ENCODE assay signal across 8 mouse cellular contexts in the genomic region with DNA sequence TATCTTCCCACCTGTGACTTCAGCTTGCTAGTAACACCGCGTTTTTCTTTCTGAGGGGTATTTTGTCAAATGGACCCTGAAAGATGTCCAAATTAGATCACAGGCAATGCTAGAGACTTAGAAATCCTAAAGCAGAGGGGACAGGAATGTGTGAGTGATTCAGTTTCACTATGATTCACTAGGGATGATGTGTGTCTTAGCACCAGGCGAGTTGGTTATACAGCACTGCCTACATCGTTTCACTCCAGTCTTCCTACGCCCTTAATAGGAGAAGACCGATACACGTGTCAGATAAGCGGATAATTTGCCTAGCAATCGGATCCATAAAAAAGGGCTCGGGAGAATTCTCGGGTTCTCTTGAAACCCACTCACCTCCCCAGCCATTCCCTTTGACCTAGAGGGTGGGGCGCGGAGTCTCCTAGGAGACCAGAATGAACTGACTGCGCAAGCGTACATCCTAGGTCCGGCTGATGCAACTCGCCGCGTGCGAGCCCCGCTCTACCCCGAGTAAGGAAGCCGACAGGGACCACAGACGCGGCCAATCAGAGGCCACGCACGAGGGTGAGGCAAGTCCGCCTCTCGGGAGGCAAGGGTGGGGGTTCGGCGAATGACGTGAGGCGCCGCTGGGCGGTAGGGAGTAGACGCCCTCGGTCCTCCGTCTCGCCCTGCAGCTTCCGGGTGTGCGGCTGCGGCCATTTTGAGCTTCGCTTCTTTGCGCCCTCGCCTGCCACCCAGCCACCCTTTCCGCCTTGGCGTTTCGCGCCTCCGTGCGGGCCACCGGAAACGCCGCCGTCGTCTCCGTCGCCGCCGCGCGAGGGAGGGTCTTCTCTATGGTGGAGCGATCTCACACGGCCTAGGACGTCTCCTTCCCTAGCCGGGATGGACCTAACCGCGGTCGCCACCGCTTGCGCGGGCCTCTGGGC. TPM values are rescaled to one million over a fixed set of nuclear protein-coding genes. Genes with fewer than 3 reads are reported as not detected.
DNase-seq lines count a peak whose midpoint lies in the region; ATAC-seq lines count a peak whose summit lies in the region.

A gene (plus strand): TSS at position 506 of the 923 bp plus-strand sequence.

- ATAC-seq in CD4-positive, CD25-positive, alpha-beta regulatory T cell, adult 4 months: peak; percentile 95
- peak; percentile 98 for ATAC-seq in heart, embryonic 14.5 days (ENCODE audit: insufficient number of reproducible peaks, insufficient read depth, low FRiP score, low read depth)
- ATAC-seq in liver, embryonic 13.5 days (ENCODE audit: low read depth): peak; percentile 95
- ATAC-seq in stomach, embryonic 16.5 days (ENCODE audit: insufficient read depth, low FRiP score): peak; percentile 99

- no peaks in the 10 kb centered on the region for H3K9me3 ChIP-seq in heart, embryonic 14.5 days (ENCODE audit: control insufficient read depth, low read length)
- H3K9me3 ChIP-seq in liver, embryonic 13.5 days (replicated peaks): no peaks in the 10 kb centered on the region
- H3K9me3 ChIP-seq in stomach, embryonic 16.5 days (replicated peaks; ENCODE audit: control insufficient read depth, low read length): no peaks in the 10 kb centered on the region

- H3K27me3 ChIP-seq in heart, embryonic 14.5 days (ENCODE audit: control insufficient read depth, insufficient read depth, low read length): no peaks in the 10 kb centered on the region
- no peaks in the 10 kb centered on the region for H3K27me3 ChIP-seq in liver, embryonic 13.5 days
- no peaks in the 10 kb centered on the region for H3K27me3 ChIP-seq in stomach, embryonic 16.5 days (ENCODE audit: control insufficient read depth, insufficient read depth, low read length)

- peak within 1 kb of the TSS; percentile 99 for H3K4me2 ChIP-seq in heart, embryonic 14.5 days (ENCODE audit: low read length)
- H3K4me2 ChIP-seq in liver, embryonic 13.5 days: peak within 1 kb of the TSS; percentile 92
- peak within 1 kb of the TSS; percentile 96 for H3K4me2 ChIP-seq in stomach, embryonic 16.5 days (ENCODE audit: low read depth, low read length)

- under 1% methylated on average over 72 of the region's 72 CpGs for WGBS in heart, embryonic 14.5 days
- under 1% methylated on average over 72 of the region's 72 CpGs for WGBS in liver, embryonic 13.5 days (ENCODE audit: insufficient replicate concordance)
- WGBS in stomach, embryonic 16.5 days: under 1% methylated on average over 71 of the region's 72 CpGs

- peak within 1 kb of the TSS; percentile 98 for H3K9ac ChIP-seq in heart, embryonic 14.5 days (ENCODE audit: low read length)
- peak within 1 kb of the TSS; percentile 99 for H3K9ac ChIP-seq in liver, embryonic 13.5 days
- peak within 1 kb of the TSS; percentile 93 for H3K9ac ChIP-seq in stomach, embryonic 16.5 days (ENCODE audit: low read length)

- peak within 1 kb of the TSS; percentile 87 to 92 for H3K4me3 ChIP-seq in heart, embryonic 14.5 days (ENCODE audit: control insufficient read depth in 1 of 2, insufficient read depth in 1 of 2, low read depth in 1 of 2, low read length in 2 of 2)
- peak within 1 kb of the TSS; percentile 99 for H3K4me3 ChIP-seq in liver, embryonic 13.5 days (replicated peaks)
- H3K4me3 ChIP-seq in stomach, embryonic 16.5 days (replicated peaks; ENCODE audit: low read length): peak within 1 kb of the TSS; percentile 100

- H3K4me1 ChIP-seq in heart, embryonic 14.5 days (ENCODE audit: control insufficient read depth in 2 of 2, insufficient read depth in 2 of 2, low read length in 2 of 2): peaks cover 3 to 23% of the 10 kb centered on the region in 2 experiments
- H3K4me1 ChIP-seq in liver, embryonic 13.5 days (replicated peaks): peaks cover 40% of the 10 kb centered on the region
- H3K4me1 ChIP-seq in stomach, embryonic 16.5 days (ENCODE audit: control insufficient read depth, insufficient read depth, low read length): peaks cover 15% of the 10 kb centered on the region; the same call in 1 of the 2 replicates

- peak within 1 kb of the TSS; percentile 97 to 98 for H3K27ac ChIP-seq in heart, embryonic 14.5 days (replicated peaks in 1 of 2; ENCODE audit: control insufficient read depth in 1 of 2, insufficient read depth in 1 of 2, low read depth in 2 of 2, low read length in 2 of 2)
- peak within 1 kb of the TSS; percentile 98 for H3K27ac ChIP-seq in liver, embryonic 13.5 days
- peak within 1 kb of the TSS; percentile 99 for H3K27ac ChIP-seq in stomach, embryonic 16.5 days (ENCODE audit: low read length)

- peaks cover 17% of the 10 kb centered on the region for H3K36me3 ChIP-seq in heart, embryonic 14.5 days (ENCODE audit: control insufficient read depth, insufficient read depth, low read length)
- H3K36me3 ChIP-seq in liver, embryonic 13.5 days: peaks cover 35% of the 10 kb centered on the region
- H3K36me3 ChIP-seq in stomach, embryonic 16.5 days (ENCODE audit: control insufficient read depth, insufficient read depth, low read length): no peaks in the 10 kb centered on the region

- DNase-seq in c-Kit-negative CD71-positive TER-119-positive erythroid progenitor cells, embryonic 14.5 days (ENCODE audit: low read depth, low spot score): peak; percentile 96
- DNase-seq in fibroblast of lung, adult 2 months (ENCODE audit: low read depth): peak; percentile 99
- DNase-seq in kidney, postnatal 14 days: peak; percentile 99
- DNase-seq in liver, embryonic 13.5 days: peak; percentile 100
- DNase-seq in neural tube, embryonic 10.5 days (ENCODE audit: extremely low spot score, low spot score): peak; percentile 97

RNA-seq across cellular contexts. Expression of the gene that starts here (rescaled TPM):
- 10 to 100 TPM; 20.6 to 21.8 TPM for polyA plus RNA-seq in CD4-positive, CD25-positive, alpha-beta regulatory T cell, adult 4 months (2017; shearing (Covaris generic))
- polyA plus RNA-seq in heart, embryonic 14.5 days (2014; fragmentation: Nextera tagmentation; extraction: Ambion mirVana): 24.5 and 24.6 TPM in 2 replicates
- polyA plus RNA-seq in liver, embryonic 13.5 days (2015; fragmentation: Nextera tagmentation; extraction: Ambion mirVana): 35.8 and 49.1 TPM in 2 replicates
- 55.3 and 57.0 TPM in 2 replicates for polyA plus RNA-seq in stomach, embryonic 16.5 days (2015; fragmentation: Nextera tagmentation; extraction: Ambion mirVana)

Comparison
In these comparisons a context has a peak if more than half of its experiments do, and no peak if none do; other contexts are left out.
1. Peak in every context shown above with its lines: DNase-seq, ATAC-seq, H3K4me3 ChIP-seq and H3K27ac ChIP-seq.